Mouse (Mus musculus): Measurements from ENCODE around the gene Snx32.
"Not testable (repeated sequence)": the region's sequence is repeated elsewhere in the genome, so short reads cannot be mapped to it uniquely, and the experiment has no call there.

The Snx32 gene

DNA sequence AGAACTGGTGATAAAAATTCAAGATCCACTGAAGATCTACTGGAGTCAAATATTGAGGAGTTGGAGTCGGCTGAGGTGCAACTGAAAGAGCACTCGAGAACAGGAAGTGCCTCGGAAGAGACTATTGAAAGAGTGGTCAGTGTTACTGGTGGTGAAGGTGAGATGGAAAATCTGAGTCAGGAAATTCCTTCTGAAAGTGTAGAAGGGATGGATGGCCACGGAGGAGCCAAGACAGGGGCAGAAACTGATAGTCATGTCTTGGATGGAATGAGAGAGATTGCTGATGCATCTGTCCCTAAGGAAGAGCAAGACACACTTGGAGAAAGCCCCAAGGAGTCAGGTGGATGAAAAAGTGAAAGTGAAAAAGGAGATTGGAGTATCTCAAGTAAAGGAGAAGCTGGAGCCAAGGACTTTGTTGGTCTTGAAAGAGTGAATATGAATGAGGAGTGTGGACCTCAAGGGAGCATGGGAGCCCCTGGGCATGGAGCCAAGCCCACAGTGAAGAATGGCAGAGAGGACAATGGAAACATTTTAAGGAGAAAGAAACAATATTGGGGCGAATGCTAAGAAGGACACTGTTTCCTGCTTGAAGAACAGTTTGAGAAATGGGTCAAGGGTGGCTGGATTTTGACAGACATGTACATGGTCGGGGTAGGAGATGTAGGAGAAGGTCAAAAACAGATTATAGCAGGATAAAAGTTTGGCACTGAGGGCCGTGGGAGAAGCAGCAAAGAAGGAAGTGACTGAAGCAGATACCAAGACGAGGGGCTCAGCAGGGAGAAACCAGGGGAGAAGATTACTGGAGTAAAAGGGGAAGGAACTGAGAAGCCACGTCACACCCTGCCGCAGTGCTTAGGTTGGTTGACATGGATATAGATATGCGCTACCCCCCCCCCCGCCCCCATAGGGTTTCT lies 2.0 kb upstream of the Snx32 start:
- no peak for DNase-seq (ENCODE audit: low spot score)

GRCm38 (mm10) chr19:5511074-5511632 lies 815 bp upstream of the Snx32 start:
- no peak for DNase-seq (ENCODE audit: low spot score)

DNA sequence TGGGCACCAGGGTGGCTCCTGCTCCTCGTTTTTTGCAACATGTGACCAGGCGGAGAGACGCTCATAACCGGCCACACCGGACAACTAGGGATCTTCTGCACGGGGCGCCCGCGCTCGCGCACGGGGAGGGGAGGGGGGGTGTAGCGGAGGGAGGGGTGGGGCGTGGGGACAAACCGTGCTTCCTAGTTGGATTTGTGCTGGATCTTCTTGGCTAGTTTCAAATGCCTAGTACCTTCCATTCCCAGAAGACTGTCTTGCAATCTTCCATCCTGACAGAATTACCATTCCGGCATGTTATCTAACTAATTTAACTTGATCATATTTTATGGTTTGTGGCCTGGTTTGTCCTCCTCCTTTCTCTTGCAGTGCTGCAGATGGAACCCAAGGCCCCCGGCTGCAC lies 6.7 kb downstream of the Snx32 start, which contains the start of gene 1700020D05Rik:
1700020D05Rik (minus strand) TSS at position 101 of the 400 bp plus-strand sequence.
- no peak for DNase-seq (ENCODE audit: low spot score)

GRCm38 (mm10) chr19:5500330-5500875 lies 9.9 kb downstream of the Snx32 start:
- DNase-seq (ENCODE audit: low spot score), result no peak

DNA sequence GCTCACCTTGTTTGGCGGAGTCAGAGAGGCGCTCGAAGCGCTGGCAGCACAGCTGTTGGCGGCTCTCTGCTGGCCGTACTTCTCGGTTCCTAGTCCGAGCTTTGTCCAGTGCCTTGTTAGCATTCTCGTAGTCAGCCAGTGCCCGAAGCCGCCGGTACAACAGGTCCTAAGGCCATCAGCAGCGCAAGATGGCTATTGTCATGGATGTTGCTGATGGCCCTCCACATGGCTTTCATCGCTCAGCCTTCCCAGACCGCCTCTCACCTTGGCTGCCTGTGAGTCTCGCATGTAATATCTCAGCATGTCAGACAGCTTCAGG lies 14.3 kb downstream of the Snx32 start:
- no peak for DNase-seq (ENCODE audit: low spot score)

DNA sequence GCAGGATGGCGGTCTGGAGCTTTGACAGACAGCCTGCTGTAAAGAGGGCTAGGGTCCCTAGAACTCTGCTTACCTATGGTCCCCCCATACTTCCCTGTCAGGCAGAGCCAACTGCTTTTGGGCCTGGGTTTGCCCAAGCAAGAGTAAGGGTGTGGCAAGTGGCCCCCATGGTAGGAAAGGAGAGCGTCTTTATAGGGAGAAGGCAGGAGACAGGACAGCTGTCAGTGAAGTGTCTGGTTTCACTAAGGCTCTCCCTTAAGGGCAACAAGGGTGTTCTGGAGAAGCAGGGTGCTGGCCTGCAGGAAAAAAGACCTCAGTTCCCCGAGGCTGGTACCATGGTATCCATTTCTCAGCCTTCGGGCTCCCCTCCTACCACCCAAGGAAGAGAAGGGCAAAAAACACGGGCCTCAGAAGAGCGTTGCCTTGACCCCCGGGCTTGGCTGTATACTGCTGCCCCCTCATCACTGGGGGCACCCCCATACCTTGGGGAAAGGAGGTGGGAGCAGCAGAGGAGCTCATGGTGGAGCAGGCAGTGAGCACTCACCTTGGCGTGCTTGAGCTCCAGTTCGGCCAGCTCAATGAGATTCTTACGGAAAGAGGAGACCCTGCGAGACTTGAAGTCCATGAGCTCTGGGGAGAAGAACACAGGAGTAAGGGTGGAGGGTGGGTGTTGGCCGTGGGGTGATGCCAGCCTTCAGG lies 14.8 kb downstream of the Snx32 start:
- no peak for DNase-seq (ENCODE audit: low spot score)

DNA sequence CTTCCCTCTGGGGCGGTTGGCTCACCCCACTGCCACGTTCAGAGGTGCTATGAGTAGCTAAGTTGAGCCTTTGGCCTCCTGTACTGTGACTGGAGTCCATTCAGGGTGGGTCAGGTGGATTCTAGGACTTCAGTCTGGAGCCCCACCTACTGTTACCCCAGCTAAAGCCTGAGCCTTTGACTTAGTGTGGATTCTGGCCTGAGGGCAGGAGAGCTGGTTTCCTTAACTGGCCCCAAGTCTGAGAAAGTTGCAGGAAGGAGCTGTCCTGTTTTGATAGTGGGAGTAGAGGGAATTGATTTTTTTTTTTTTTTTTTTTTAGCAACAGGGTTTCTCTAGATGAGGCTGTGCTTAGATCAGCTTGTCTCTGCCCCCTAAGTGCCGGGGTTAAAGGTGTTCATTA lies 16.0 kb downstream of the Snx32 start:
- no peak for DNase-seq (ENCODE audit: low spot score)

GRCm38 (mm10) chr19:5493301-5493721 lies 17.0 kb downstream of the Snx32 start:
- peak; percentile 53 for DNase-seq (ENCODE audit: low spot score)

DNA sequence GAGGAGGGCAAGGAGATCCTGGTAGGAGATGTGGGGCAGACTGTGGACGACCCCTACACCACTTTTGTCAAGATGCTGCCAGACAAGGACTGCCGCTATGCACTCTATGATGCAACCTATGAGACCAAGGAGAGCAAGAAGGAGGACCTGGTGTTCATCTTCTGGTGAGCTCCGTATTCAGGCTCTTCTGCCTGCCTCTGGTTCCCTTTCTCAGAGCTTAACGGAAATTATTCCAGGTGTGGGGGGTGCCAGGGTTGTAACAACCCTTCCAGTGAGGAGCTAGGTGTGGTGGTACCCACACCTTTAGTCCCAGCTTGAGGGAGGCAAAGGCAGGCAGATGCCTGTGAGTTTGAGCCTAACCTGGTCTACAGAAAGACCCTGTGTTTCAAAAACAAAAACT lies 17.7 kb downstream of the Snx32 start:
- DNase-seq (ENCODE audit: low spot score), result no peak

- DNase-seq (ENCODE audit: low spot score), result peak; percentile 78
Measured at GRCm38 (mm10) chr19:5490898-5491708, 19.2 kb downstream of the Snx32 start.

- DNase-seq (ENCODE audit: low spot score), result peak; percentile 92
Measured at GRCm38 (mm10) chr19:5490313-5490897, 19.9 kb downstream of the Snx32 start, which contains the start of gene Cfl1. Gene Cfl1, plus strand, starts transcription at chr19:5490455.

DNA sequence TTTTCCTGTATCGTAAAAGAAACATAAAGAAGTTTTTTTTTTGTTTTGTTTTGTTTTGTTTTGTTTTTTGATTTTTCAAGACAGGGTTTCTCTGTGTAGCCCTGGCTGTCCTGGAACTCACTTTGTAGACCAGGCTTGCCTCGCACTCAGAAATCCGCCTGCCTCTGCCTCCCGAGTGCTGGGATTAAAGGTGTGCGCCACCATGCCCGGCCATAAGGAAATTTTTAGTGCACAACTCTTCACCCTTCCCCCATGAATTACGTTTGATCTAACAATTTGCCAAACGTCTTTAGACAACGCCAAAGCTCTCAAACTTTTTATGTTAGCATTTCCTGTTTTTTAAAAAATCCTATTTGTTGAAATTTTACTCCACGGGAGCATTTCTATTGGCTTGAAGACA lies 20.6 kb downstream of the Snx32 start:
- DNase-seq (ENCODE audit: low spot score), result not testable (repeated sequence)

GRCm38 (mm10) chr19:5488878-5489571 lies 21.3 kb downstream of the Snx32 start:
- DNase-seq (ENCODE audit: low spot score), result peak; percentile 93

GRCm38 (mm10) chr19:5487768-5488550 lies 22.4 kb downstream of the Snx32 start, which contains the start of gene Mus81:
Gene Mus81, minus strand, starts transcription at chr19:5488402.
- peak; percentile 93 for DNase-seq (ENCODE audit: low spot score)

DNA sequence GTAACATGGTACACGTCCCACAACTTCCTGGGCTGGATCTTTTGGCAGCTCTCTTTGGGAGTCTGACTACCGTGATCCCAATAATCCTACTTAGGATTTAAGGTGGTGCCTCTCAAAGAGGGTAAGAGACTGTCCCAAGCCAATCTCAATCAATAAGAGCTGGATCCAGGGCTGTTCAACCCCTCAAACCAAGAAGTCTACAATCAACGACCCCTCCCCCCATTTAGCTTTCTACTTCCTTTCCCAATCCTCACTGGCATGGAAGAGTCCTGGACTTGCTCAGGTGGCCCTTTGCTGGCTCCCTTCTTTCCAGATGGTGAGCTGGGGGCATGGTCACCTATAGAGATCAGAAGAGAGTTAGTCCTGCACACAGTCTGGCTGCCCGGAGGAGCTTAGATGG lies 23.6 kb downstream of the Snx32 start:
- no peak for DNase-seq (ENCODE audit: low spot score)

DNA sequence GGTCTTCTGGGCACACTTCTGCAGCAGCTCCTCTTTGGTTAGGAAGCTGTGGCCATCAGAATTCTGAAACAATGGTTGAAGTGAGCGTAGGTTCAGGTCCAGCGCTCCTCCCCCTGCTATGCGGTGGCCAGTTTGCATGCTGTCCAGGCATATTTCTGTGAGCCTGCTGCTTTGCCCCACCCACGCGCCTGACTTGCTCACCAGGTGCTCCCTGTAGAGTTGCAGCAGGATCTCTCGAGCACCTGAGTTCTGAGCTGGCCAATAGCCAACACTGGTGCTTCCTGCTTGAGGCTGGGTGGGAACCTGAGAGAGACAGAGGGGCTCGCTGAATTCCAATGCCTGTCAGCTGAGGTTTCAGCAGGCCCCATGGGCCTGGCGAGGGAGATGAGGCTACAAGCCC lies 24.1 kb downstream of the Snx32 start:
- DNase-seq (ENCODE audit: low spot score), result no peak

GRCm38 (mm10) chr19:5485821-5486220 lies 24.5 kb downstream of the Snx32 start:
- DNase-seq (ENCODE audit: low spot score), result no peak

DNA sequence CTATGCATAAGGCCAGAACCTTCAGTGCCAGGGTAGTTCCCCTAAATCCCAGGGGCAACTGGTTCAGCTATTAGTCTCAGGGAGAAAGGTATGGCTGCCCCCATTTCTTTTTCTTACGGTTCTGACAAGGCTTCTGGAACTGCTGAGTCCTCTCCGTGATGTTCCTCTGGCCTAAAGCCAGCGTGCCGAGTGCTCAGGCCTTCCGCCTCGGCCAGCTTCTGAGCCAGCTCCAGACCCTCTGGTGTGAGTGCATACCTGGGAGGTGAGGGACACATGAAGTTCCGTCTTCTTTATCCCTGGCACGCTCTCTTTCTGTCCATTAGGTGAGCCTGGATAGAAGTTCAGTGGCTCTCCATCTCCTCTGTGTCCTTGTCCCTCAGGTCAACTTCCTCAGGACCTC lies 25.0 kb downstream of the Snx32 start:
- DNase-seq (ENCODE audit: low spot score), result no peak

DNA sequence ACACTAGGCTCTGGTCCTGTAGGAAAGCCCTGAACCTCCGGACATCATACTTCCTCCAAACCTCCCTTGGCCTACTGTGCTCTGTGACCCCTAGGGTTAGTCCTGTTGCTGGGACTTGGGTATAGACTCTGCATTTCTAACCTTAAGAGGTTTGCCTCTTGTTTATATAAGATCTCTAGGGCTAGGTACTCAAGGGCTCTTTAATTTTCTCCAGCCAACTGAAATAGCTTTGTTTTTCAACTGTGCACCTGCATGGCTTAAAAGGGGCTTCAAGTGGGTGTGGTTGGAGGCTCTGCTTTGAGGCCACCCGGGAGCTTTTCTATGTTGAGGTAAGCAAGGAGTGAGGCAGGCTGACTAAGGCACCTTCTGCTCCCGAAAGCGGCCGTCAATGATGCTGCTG lies 25.8 kb downstream of the Snx32 start:
- DNase-seq (ENCODE audit: low spot score), result no peak

All from MN1 (cell line).